Mouse (Mus musculus) MEL (cell line): ENCODE data around the gene Mrps36. TPM values are rescaled to one million over a fixed set of nuclear protein-coding genes. Genes with fewer than 3 reads are reported as not detected.

ENCODE experiments used
- DNase-seq: peaks from one replicate; pipeline ENCODE4 v3.0.0; 2011; ENCODE audit warnings: low read depth, low spot score
- H3K27ac ChIP-seq: 2 replicates; pipeline ENCODE4 v1.5.1; 2012; ENCODE audit warnings: low read depth, mild to moderate bottlenecking, control low read depth, low read length, moderate library complexity; ENCODE audit not compliant: control insufficient read depth
- H3K27me3 ChIP-seq, 2 experiments: fragments of 150-350 bp in 1 of 2; sonication (generic) in 1 of 2; 2 replicates each; pipeline ENCODE4 v1.6.1; 2012; ENCODE audit warnings: low read length in 2 of 2, mild to moderate bottlenecking in 2 of 2, improper control_type of control experiment in 1 of 2, moderate library complexity in 1 of 2; ENCODE audit not compliant: insufficient read depth in 2 of 2, control insufficient read depth in 1 of 2
- H3K36me3 ChIP-seq, 2 experiments: 2 replicates each; pipeline ENCODE4 v1.6.1; 2012 to 2014; ENCODE audit warnings: low read length in 2 of 2, improper control_type of control experiment in 1 of 2, inconsistent platforms in 1 of 2, mild to moderate bottlenecking in 1 of 2; ENCODE audit not compliant: insufficient read depth in 2 of 2, control insufficient read depth in 1 of 2
- H3K4me1 ChIP-seq, 2 experiments: fragments of 150-350 bp in 1 of 2; sonication (generic) in 1 of 2; 2 replicates each; pipeline ENCODE4 v1.6.1; 2012; ENCODE audit warnings: low read length in 2 of 2, improper control_type of control experiment in 1 of 2, mild to moderate bottlenecking in 1 of 2; ENCODE audit not compliant: insufficient read depth in 2 of 2, control insufficient read depth in 1 of 2
- H3K4me3 ChIP-seq, 2 experiments: fragments of 150-350 bp in 1 of 2; sonication (generic) in 1 of 2; 2 replicates each; pipeline ENCODE4 v1.5.1; 2012; ENCODE audit warnings: low read depth in 2 of 2, low read length in 2 of 2, mild to moderate bottlenecking in 2 of 2, moderate library complexity in 2 of 2, control low read depth in 1 of 2, improper control_type of control experiment in 1 of 2; ENCODE audit not compliant: control insufficient read depth in 1 of 2, insufficient read depth in 1 of 2
- H3K79me2 ChIP-seq: 2 replicates; pipeline ENCODE4 v1.6.1; 2012; ENCODE audit warnings: mild to moderate bottlenecking, low read length, moderate library complexity; ENCODE audit not compliant: control insufficient read depth, poor library complexity, insufficient read depth
- H3K9ac ChIP-seq: 2 replicates; pipeline ENCODE4 v1.6.1; 2012; ENCODE audit warnings: low read depth, mild to moderate bottlenecking, control low read depth, low read length, moderate library complexity; ENCODE audit not compliant: control insufficient read depth, poor library complexity, severe bottlenecking
- H3K9me3 ChIP-seq: fragments of 150-350 bp; sonication (generic); replicated peaks from 2 replicates; pipeline ENCODE4 v1.6.1; 2012; ENCODE audit warnings: mild to moderate bottlenecking, low read length, improper control_type of control experiment, moderate library complexity; ENCODE audit not compliant: insufficient read depth
- CTCF ChIP-seq, 3 experiments: IDR thresholded peaks in 2 of 3; conservative IDR thresholded peaks in 1 of 3; 2 replicates each; pipeline ENCODE4 v1.5.1; 2011 to 2012; ENCODE audit warnings: low read length in 3 of 3, low read depth in 2 of 3, mild to moderate bottlenecking in 2 of 3, improper control_type of control experiment in 1 of 3, inconsistent platforms in 1 of 3, mixed read lengths in 1 of 3, moderate library complexity in 1 of 3; ENCODE audit not compliant: control insufficient read depth in 1 of 3, insufficient read depth in 1 of 3, poor library complexity in 1 of 3, severe bottlenecking in 1 of 3
- EP300 ChIP-seq, 2 experiments: IDR thresholded peaks; 2 replicates each; pipeline ENCODE4 v1.6.1; 2011; ENCODE audit warnings: improper control_type of control experiment in 2 of 2, low read length in 2 of 2, low read depth in 1 of 2, mild to moderate bottlenecking in 1 of 2
- ETS1 ChIP-seq: IDR thresholded peaks from 2 replicates; pipeline ENCODE4 v1.6.1; 2012; ENCODE audit warnings: low read depth, mild to moderate bottlenecking, inconsistent platforms, low read length, improper control_type of control experiment, moderate library complexity
- GABPA ChIP-seq: IDR thresholded peaks from 2 replicates; pipeline ENCODE4 v1.6.1; 2012; ENCODE audit warnings: low read depth, mild to moderate bottlenecking, inconsistent platforms, low read length, improper control_type of control experiment, moderate library complexity
- GATA1 ChIP-seq: IDR thresholded peaks from 2 replicates; pipeline ENCODE4 v1.6.1; 2011; ENCODE audit warnings: low read depth, low read length, improper control_type of control experiment
- HCFC1 ChIP-seq: IDR thresholded peaks from 2 replicates; pipeline ENCODE4 v1.6.1; 2012; ENCODE audit warnings: low read depth, mild to moderate bottlenecking, inconsistent platforms, low read length, improper control_type of control experiment, moderate library complexity
- JUND ChIP-seq: IDR thresholded peaks from 2 replicates; pipeline ENCODE4 v1.6.1; 2011; ENCODE audit warnings: low read depth, mild to moderate bottlenecking, improper control_type of control experiment, low read length
- KAT2A ChIP-seq: conservative IDR thresholded peaks from 2 replicates; pipeline ENCODE4 v1.6.1; 2012; ENCODE audit warnings: low read depth, low read length, improper control_type of control experiment, inconsistent platforms
- MAX ChIP-seq: IDR thresholded peaks from 2 replicates; pipeline ENCODE4 v1.6.1; 2011; ENCODE audit warnings: low read length, improper control_type of control experiment
- MEF2A ChIP-seq: IDR thresholded peaks from 2 replicates; pipeline ENCODE4 v1.6.1; 2014; ENCODE audit warnings: low read depth, mild to moderate bottlenecking, inconsistent platforms, low read length, improper control_type of control experiment; ENCODE audit not compliant: poor library complexity, insufficient replicate concordance, severe bottlenecking; ENCODE audit errors: extremely low read depth
- MXI1 ChIP-seq: IDR thresholded peaks from 2 replicates; pipeline ENCODE4 v1.6.1; 2011; ENCODE audit warnings: mild to moderate bottlenecking, low read depth, low read length, improper control_type of control experiment
- NELFE ChIP-seq: IDR thresholded peaks from 2 replicates; pipeline ENCODE4 v1.6.1; 2011; ENCODE audit warnings: low read depth, low read length, improper control_type of control experiment
- NRF1 ChIP-seq: IDR thresholded peaks from 2 replicates; pipeline ENCODE4 v1.6.1; 2014; ENCODE audit warnings: low read depth, mild to moderate bottlenecking, inconsistent platforms, low read length, improper control_type of control experiment, moderate library complexity; ENCODE audit not compliant: poor library complexity, insufficient read depth, severe bottlenecking
- POLR2A ChIP-seq, 2 experiments: IDR thresholded peaks; 2 replicates each; pipeline ENCODE4 v1.6.1; 2011 to 2012; ENCODE audit warnings: low read length in 2 of 2, mild to moderate bottlenecking in 2 of 2, control low read depth in 1 of 2, improper control_type of control experiment in 1 of 2, low read depth in 1 of 2, moderate library complexity in 1 of 2; ENCODE audit not compliant: control insufficient read depth in 1 of 2, insufficient read depth in 1 of 2, poor library complexity in 1 of 2
- POLR2AphosphoS5 ChIP-seq: IDR thresholded peaks from 2 replicates; pipeline ENCODE4 v1.6.1; 2012; ENCODE audit warnings: low read depth, borderline replicate concordance, mild to moderate bottlenecking, inconsistent platforms, low read length, moderate library complexity, mixed read lengths
- RCOR1 ChIP-seq: IDR thresholded peaks from 2 replicates; pipeline ENCODE4 v1.6.1; 2012; ENCODE audit warnings: low read depth, mild to moderate bottlenecking, inconsistent platforms, low read length, improper control_type of control experiment
- SIN3A ChIP-seq: IDR thresholded peaks from 2 replicates; pipeline ENCODE4 v1.6.1; 2012; ENCODE audit warnings: low read length, improper control_type of control experiment, inconsistent platforms
- TBP ChIP-seq: IDR thresholded peaks from 2 replicates; pipeline ENCODE4 v1.8.0; 2011; ENCODE audit warnings: low read depth, low read length, improper control_type of control experiment
- TCF12 ChIP-seq: IDR thresholded peaks from 2 replicates; pipeline ENCODE4 v1.6.1; 2014; ENCODE audit warnings: low read depth, mild to moderate bottlenecking, inconsistent platforms, low read length, improper control_type of control experiment, moderate library complexity
- USF1 ChIP-seq: IDR thresholded peaks from 2 replicates; pipeline ENCODE4 v1.6.1; 2014; ENCODE audit warnings: low read depth, mild to moderate bottlenecking, inconsistent platforms, low read length, improper control_type of control experiment, moderate library complexity
- USF2 ChIP-seq, 2 experiments: IDR thresholded peaks; 2 replicates each; pipeline ENCODE4 v1.6.1; 2011 to 2012; ENCODE audit warnings: improper control_type of control experiment in 2 of 2, low read length in 2 of 2, borderline replicate concordance in 1 of 2, inconsistent platforms in 1 of 2, low read depth in 1 of 2, mild to moderate bottlenecking in 1 of 2; ENCODE audit not compliant: insufficient read depth in 1 of 2
- ZC3H11A ChIP-seq: IDR thresholded peaks from 2 replicates; pipeline ENCODE4 v1.6.1; 2012; ENCODE audit warnings: low read depth, mild to moderate bottlenecking, inconsistent platforms, low read length, improper control_type of control experiment
- ZMIZ1 ChIP-seq: IDR thresholded peaks from 2 replicates; pipeline ENCODE4 v1.6.1; 2012; ENCODE audit warnings: low read depth, mild to moderate bottlenecking, inconsistent platforms, low read length, improper control_type of control experiment, moderate library complexity
- ZNF384 ChIP-seq: IDR thresholded peaks from 2 replicates; pipeline ENCODE4 v1.6.1; 2012; ENCODE audit warnings: low read depth, mild to moderate bottlenecking, inconsistent platforms, low read length, improper control_type of control experiment
- polyA plus RNA-seq, 2 experiments: library from polyadenylated mRNA; stranded (reverse) in 1 of 2; unstranded in 1 of 2; fragments of >175 nt in 1 of 2; fragments of >200 nt in 1 of 2; gene quantifications; 2 replicates each; pipeline versions ENCODE4 v1.2.1 to v1.2.4; 2012; ENCODE audit warnings: low replicate concordance in 2 of 2, low read depth in 1 of 2; ENCODE audit not compliant: insufficient read length in 2 of 2, insufficient read depth in 1 of 2, missing spikeins in 1 of 2
- total RNA-seq: library from RNA; depleted of rRNA; stranded (reverse); fragments of 300-350 nt; gene quantifications from 2 replicates; pipeline ENCODE4 v1.2.3, GENCODE M21; 2012

Mrps36 gene
- total and polyA plus RNA-seq, 3 experiments, result 73.1 to 91.1 TPM; not detected in 1

DNA sequence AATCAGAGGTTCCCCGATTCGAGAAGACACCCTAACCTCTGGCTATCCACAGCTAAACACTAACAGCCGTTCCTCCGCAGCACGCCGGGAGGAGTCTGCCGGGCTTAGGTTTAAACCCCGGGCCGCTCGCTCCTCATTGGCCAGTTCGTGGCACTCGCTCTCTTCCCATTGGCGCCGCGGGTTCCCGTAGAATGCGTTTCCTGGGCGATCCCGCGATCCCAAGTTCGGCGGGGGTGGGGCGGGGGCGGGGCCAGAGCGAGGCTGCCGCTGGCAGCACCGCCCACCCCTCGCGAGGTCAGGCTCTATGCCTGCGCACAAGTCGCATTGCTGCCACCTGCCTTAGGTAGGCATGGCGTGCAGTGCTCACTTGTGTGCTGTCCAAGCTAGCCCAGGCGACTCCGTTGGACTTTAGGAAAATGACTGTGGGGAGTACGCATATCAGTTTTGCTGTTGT lies 42.0 kb upstream of the Mrps36 start, which contains the start of gene Ccnb1 (continued):
- peak; percentile 57; the same call in 1 of the 2 replicates for TF ChIP-seq TCF12
- TF ChIP-seq ZNF384, result no peak
- no peak; the same call in none of the 2 replicates for TF ChIP-seq MXI1
- TF ChIP-seq SIN3A, result peak; percentile 84
- TF ChIP-seq USF2 (IDR thresholded peaks at IDR 0.05; ENCODE audit: borderline replicate concordance in 1 of 2, insufficient read depth in 1 of 2, low read depth in 1 of 2, low read length in 2 of 2), result no peak
- peak; percentile 63 for TF ChIP-seq NRF1
- peak; percentile 61; the same call in 1 of the 2 replicates for TF ChIP-seq TBP
- TF ChIP-seq ZC3H11A, result no peak
- no peak for TF ChIP-seq GATA1
- no peak for TF ChIP-seq GABPA
- 0 out of 2 replicates have a peak, but pooled peaks have one; percentile 29 for TF ChIP-seq RCOR1
- peak; percentile 85; the same call in 1 of the 2 replicates for TF ChIP-seq POLR2AphosphoS5
- no peak; the same call in 1 of the 2 replicates for TF ChIP-seq KAT2A
- peak; percentile 69 for TF ChIP-seq MAX
- no peak for TF ChIP-seq MEF2A
- TF ChIP-seq JUND, result no peak
- peak in 2 of 3 experiments; percentile 13 to 25; a peak in 3 of 6 replicates for TF ChIP-seq CTCF (IDR thresholded peaks at IDR 0.05 in 2 of 3, conservative IDR thresholded peaks at IDR 0.05 in 1 of 3; ENCODE audit: control insufficient read depth in 1 of 3, insufficient read depth in 1 of 3, low read depth in 2 of 3, low read length in 3 of 3, poor library complexity in 1 of 3, severe bottlenecking in 1 of 3)

GRCm38 (mm10) chr13:100785806-100786413 lies 41.5 kb upstream of the Mrps36 start:
- Histone ChIP-seq H3K4me1 (peaks cover 8 to 18% of the 10 kb centered on the region in 2 experiments), H3K36me3 (peaks cover 31 to 34% of the 10 kb centered on the region in 2 experiments), H3K27me3 (no peaks in the 10 kb centered on the region), H3K79me2 (peaks cover 27% of the 10 kb centered on the region), H3K27ac (peak overlapping the region; percentile 79), H3K9ac (peak overlapping the region; percentile 88), H3K9me3 (no peaks in the 10 kb centered on the region), H3K4me3 (peak overlapping the region; percentile 94 to 98)
- DNase-seq, result peak; percentile 74
- peak; percentile 48; the same call in 1 of the 2 replicates for TF ChIP-seq ZMIZ1
- 0 out of 4 replicates have a peak, but pooled peaks of 1 of the 2 experiments have one; percentile 8 for TF ChIP-seq EP300 (IDR thresholded peaks at IDR 0.05; ENCODE audit: low read depth in 1 of 2, low read length in 2 of 2)
- TF ChIP-seq TCF12, result 0 out of 2 replicates have a peak, but pooled peaks have one; percentile 18
- TF ChIP-seq HCFC1, result 0 out of 2 replicates have a peak, but pooled peaks have one; percentile 40
- TF ChIP-seq TBP, result peak; percentile 36; the same call in 1 of the 2 replicates
- no peak for TF ChIP-seq ZNF384
- TF ChIP-seq MXI1, result 0 out of 2 replicates have a peak, but pooled peaks have one; percentile 88
- TF ChIP-seq NELFE, result peak; percentile 24; the same call in 1 of the 2 replicates
- 0 out of 2 replicates have a peak, but pooled peaks have one; percentile 39 for TF ChIP-seq SIN3A
- TF ChIP-seq GABPA, result no peak
- no peak for TF ChIP-seq ETS1
- peak in 1 of 2 experiments; percentile 88; a peak in 2 of 4 replicates for TF ChIP-seq POLR2A (IDR thresholded peaks at IDR 0.05; ENCODE audit: control insufficient read depth in 1 of 2, insufficient read depth in 1 of 2, low read depth in 1 of 2, low read length in 2 of 2, poor library complexity in 1 of 2)
- TF ChIP-seq USF1, result 0 out of 2 replicates have a peak, but pooled peaks have one; percentile 28
